Mouse (Mus musculus) urinary bladder, adult 18-20 months (tissue): ENCODE data around the gene Fam172a.
A peak's percentile ranks its signal among the peaks of the same experiment; 100 is the strongest.

Experiments used
- DNase-seq, 2 experiments: peaks; one replicate each; pipeline ENCODE4 v3.0.0; 2022; ENCODE audit warnings: low spot score in 2 of 2, mixed read lengths in 2 of 2

Fam172a gene

GRCm38 (mm10) chr13:78198391-78198870 is 496.6 kb downstream of the Fam172a start:
- no peak for DNase-seq

GRCm38 (mm10) chr13:78198871-78199641 is 497.2 kb downstream of the Fam172a start:
- DNase-seq, result peak; percentile 34 to 55

- DNase-seq, result no peak
Measured at GRCm38 (mm10) chr13:78199642-78200160, 497.9 kb downstream of the Fam172a start, which contains the start of gene Nr2f1. TSS of gene Nr2f1 (minus strand) at chr13:78199757.

GRCm38 (mm10) chr13:78200407-78200806 is 498.6 kb downstream of the Fam172a start:
- no peak for DNase-seq

- peak; percentile 68 to 76 for DNase-seq
Measured at GRCm38 (mm10) chr13:78200991-78201870, 499.4 kb downstream of the Fam172a start.

- DNase-seq, result no peak
Measured at GRCm38 (mm10) chr13:78201871-78202565, 500.2 kb downstream of the Fam172a start.

- DNase-seq, result peak; percentile 29 to 57
Measured at GRCm38 (mm10) chr13:78202574-78203347, 500.9 kb downstream of the Fam172a start.

GRCm38 (mm10) chr13:78203348-78204061 is 501.7 kb downstream of the Fam172a start:
- peak in 1 of 2 experiments; percentile 48 for DNase-seq

- DNase-seq, result no peak
Measured at GRCm38 (mm10) chr13:78205426-78205825, 503.6 kb downstream of the Fam172a start.

GRCm38 (mm10) chr13:78206891-78207430 is 505.1 kb downstream of the Fam172a start:
- DNase-seq, result no peak

- no peak for DNase-seq
Measured at GRCm38 (mm10) chr13:78207796-78208645, 506.2 kb downstream of the Fam172a start.

- DNase-seq, result no peak
Measured at GRCm38 (mm10) chr13:78208689-78209410, 507.0 kb downstream of the Fam172a start.

- DNase-seq, result no peak
Measured at GRCm38 (mm10) chr13:78209611-78210028, 507.8 kb downstream of the Fam172a start.

GRCm38 (mm10) chr13:78210029-78210747 is 508.4 kb downstream of the Fam172a start:
- DNase-seq, result no peak

- no peak for DNase-seq
Measured at GRCm38 (mm10) chr13:78210748-78211089, 508.9 kb downstream of the Fam172a start.

- no peak for DNase-seq
Measured at GRCm38 (mm10) chr13:78211231-78212010, 509.6 kb downstream of the Fam172a start.

- no peak for DNase-seq
Measured at GRCm38 (mm10) chr13:78212111-78212510, 510.3 kb downstream of the Fam172a start.
